Mouse (Mus musculus): ENCODE results near the gene Gm45062.

DNA sequence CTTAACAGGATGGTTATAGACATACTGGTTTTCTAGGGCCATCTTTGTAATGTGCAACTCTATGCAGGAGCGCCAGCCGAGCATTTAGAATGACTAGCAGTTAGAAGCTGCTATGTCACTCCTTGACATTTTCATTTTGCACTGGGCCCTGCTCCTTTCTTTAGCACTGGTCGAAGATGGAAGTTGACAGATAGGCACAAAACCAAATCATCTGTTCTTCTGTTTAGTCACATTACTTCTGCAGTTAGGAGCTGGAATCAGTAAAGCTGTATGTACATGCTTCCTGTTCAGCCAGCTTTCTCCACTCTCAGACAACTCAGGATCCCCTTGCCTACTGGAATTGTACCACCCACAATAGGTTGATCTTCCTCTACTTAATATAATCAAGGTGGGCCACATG is 48.6 kb upstream of the Gm45062 start:
- no peak for TF ChIP-seq POLR2A (IDR thresholded peaks at IDR 0.05; ENCODE audit: low read depth, low read length)
- no peak for TF ChIP-seq CTCF (IDR thresholded peaks at IDR 0.05; ENCODE audit: extremely low read depth, insufficient read depth, insufficient read length, insufficient replicate concordance)

Measured in spleen, adult 2 months (tissue).